Mouse (Mus musculus) kidney, embryonic 16.5 days (tissue): ENCODE measurements around the gene Ncs1. TPM values are rescaled to one million over a fixed set of nuclear protein-coding genes. Genes with fewer than 3 reads are reported as not detected.

Experiments used
- ATAC-seq: fragments of 200-750 bp; cut with Nextera tagmentation; 2 replicates; pipeline ENCODE4 v1.8.0; 2017; ENCODE audit warnings: moderate TSS enrichment; ENCODE audit not compliant: low FRiP score, low TSS enrichment
- H3K27ac ChIP-seq: fragments of 300-500 bp; sonication (generic); 2 replicates; pipeline ENCODE4 v1.5.1; 2014; ENCODE audit warnings: low read length
- H3K27me3 ChIP-seq: fragments of 300-500 bp; sonication (generic); 2 replicates; pipeline ENCODE4 v1.6.1; 2014; ENCODE audit warnings: low read length, control low read depth, mixed read lengths; ENCODE audit not compliant: insufficient read depth
- H3K36me3 ChIP-seq: fragments of 300-500 bp; sonication (generic); 2 replicates; pipeline ENCODE4 v1.6.1; 2014; ENCODE audit warnings: low read length, control low read depth, mixed read lengths; ENCODE audit not compliant: insufficient read depth
- H3K4me1 ChIP-seq: fragments of 300-500 bp; sonication (generic); 2 replicates; pipeline ENCODE4 v1.6.1; 2014; ENCODE audit warnings: low read length, control low read depth, mixed read lengths; ENCODE audit not compliant: insufficient read depth
- H3K4me2 ChIP-seq: fragments of 300-500 bp; sonication (generic); replicated peaks from 2 replicates; pipeline ENCODE4 v1.6.1; 2014; ENCODE audit warnings: low read depth, low read length
- H3K4me3 ChIP-seq: fragments of 300-500 bp; sonication (generic); 2 replicates; pipeline ENCODE4 v1.5.1; 2014; ENCODE audit warnings: mild to moderate bottlenecking, low read length
- H3K9ac ChIP-seq: fragments of 300-500 bp; sonication (generic); replicated peaks from 2 replicates; pipeline ENCODE4 v1.6.1; 2014; ENCODE audit warnings: low read length
- H3K9me3 ChIP-seq: fragments of 300-500 bp; sonication (generic); 2 replicates; pipeline ENCODE4 v1.6.1; 2016; ENCODE audit warnings: low read length, control low read depth
- WGBS: fragments of 180-500 bp; shearing (Covaris S2); extraction: QIAGEN DNeasy Blood & Tissue Kit; methylation state at CpG from one replicate; pipeline ENCODE4 v1.1.7; 2014; 5-methylcytosine and 5-hydroxymethylcytosine counted together
- polyA plus RNA-seq: library from polyadenylated mRNA; unstranded; fragments of >200 nt; fragmentation: Nextera tagmentation; extraction: Ambion mirVana; gene quantifications from 2 replicates; pipeline ENCODE4 v1.2.1, GENCODE M21; 2015

Ncs1 gene
- polyA plus RNA-seq, 1 experiment from 2014 or later, result 41.5 TPM

DNA sequence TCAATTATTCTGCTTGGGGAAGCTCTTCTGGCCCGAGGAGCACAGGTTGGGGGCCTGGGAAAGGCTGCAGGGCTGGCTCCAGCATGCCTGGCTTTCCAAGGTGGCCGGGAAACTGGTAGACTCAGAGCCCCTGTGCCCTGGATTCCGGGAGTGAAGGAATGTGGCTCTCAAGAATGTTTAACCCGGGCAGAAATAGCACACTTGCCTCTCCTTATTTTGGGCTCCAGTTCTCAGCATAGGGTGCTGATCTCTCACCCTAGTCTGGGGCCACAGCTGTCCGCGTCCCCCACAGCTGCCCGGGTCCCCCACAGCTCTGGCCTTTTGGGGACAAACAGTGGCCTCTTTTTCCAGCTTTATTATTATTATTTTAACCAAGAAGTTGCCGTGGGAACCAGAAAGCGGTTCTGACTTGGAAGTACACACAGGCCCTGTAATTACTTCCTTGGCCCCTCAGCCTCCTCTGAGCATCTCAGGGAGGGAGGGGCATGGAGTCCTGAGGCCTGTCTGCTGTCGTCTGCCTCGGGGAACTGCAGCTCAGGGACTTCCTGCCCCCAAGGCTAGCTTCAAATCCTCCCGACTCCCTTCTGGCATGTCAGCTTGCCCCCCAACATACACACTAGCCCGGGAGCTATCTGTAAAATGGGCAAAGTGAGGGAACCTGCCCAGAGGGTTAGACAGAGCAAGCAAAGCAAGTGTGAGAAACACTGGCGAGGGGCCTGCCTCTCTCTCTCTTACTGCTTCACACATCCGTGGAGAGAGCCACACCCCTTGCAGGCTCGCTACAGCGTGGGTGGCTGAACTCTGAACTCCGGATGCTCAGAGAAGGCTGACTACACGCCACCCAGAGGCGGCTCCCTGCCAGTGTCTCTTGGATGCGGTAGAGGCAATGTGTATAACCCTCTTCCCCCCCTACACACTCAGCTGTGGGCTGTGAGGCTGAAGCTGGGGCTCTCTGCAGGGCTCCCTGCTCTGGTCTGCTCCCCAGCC is 10.6 kb downstream of the Ncs1 start:
- H3K4me3 ChIP-seq, result no peak overlapping the region
- peak overlapping the region; percentile 45 for H3K9ac ChIP-seq
- H3K36me3 ChIP-seq, result no peaks in the 10 kb centered on the region
- peak; percentile 55 for ATAC-seq
- 13% methylated on average over 21 of the region's 21 CpGs for WGBS
- H3K4me1 ChIP-seq, result peaks cover 69% of the 10 kb centered on the region
- H3K27me3 ChIP-seq, result no peaks in the 10 kb centered on the region
- H3K4me2 ChIP-seq, result peak overlapping the region; percentile 34
- no peaks in the 10 kb centered on the region for H3K9me3 ChIP-seq
- H3K27ac ChIP-seq, result peak overlapping the region; percentile 93

DNA sequence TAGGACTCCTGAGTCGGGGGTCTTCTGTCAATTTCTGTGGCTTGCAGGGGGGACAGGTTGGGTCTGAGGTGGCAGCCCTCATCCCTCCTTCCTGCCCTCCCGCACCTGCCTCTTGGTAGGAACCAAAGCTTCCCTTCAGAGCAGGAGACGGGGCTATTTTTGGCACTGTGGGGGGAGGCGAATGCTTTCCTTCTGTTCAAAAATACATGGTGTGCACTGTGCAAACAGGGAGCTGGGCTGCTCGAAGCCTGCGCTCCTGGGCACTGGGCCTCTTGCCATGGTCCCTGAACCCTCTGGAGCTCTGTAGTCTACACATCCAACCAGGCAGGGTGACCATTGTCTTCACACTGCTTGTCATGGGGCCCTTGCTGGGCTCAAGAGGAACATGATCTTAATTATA is 11.5 kb downstream of the Ncs1 start:
- H3K4me3 ChIP-seq, result no peak overlapping the region
- peaks cover 69% of the 10 kb centered on the region for H3K4me1 ChIP-seq
- 54% methylated on average over 6 of the region's 6 CpGs for WGBS
- H3K27me3 ChIP-seq, result no peaks in the 10 kb centered on the region
- no peaks in the 10 kb centered on the region for H3K9me3 ChIP-seq
- 0 out of 2 replicates have a peak overlapping the region, but pooled peaks have one; percentile 13 for H3K9ac ChIP-seq
- H3K36me3 ChIP-seq, result no peaks in the 10 kb centered on the region
- H3K27ac ChIP-seq, result peak overlapping the region; percentile 93
- H3K4me2 ChIP-seq, result no peak overlapping the region
- ATAC-seq, result no peak

DNA sequence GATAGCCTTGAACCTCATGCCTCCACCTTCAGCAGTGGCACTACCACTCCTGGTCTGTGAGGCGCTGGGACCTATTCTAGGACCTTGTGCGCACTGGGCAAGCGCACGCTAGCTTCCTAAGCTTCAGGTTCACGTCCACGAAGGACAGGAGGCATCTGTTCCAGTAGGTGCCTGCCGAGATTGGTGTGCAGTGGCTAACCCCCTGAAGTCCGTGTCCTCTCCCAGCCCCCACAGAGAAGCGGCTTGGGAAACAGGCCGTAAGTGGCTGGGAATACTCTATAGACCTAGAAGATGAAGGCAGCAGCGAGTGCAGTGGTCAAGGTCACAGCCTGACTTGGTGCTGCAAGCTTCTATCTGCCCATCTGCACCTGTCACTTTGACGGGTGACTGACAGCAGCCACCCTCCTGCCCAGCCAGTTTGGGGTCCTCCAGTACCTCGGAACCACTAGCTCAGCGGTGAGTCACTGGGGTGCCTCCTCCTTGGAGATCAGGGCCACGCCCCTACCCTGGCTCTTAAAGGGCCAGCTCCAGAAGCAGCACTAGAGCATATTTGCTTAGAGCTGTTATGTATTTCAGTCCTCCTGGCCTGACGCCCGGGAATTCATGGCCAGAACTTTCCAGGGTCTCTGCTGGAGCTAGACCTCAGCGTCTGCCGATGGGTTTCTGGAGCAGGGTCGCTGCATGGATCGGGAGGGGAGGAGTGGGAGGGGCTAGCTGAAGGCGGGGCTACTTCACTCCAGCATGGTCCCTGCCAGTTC is 13.2 kb downstream of the Ncs1 start:
- Histone ChIP-seq H3K27ac (peak overlapping the region; percentile 83), H3K36me3 (no peaks in the 10 kb centered on the region), H3K4me2 (peak overlapping the region; percentile 89), H3K4me3 (peak overlapping the region; percentile 58), H3K4me1 (peaks cover 75% of the 10 kb centered on the region), H3K9ac (peak overlapping the region; percentile 64), H3K9me3 (no peaks in the 10 kb centered on the region), H3K27me3 (no peaks in the 10 kb centered on the region)
- peak; percentile 64 for ATAC-seq
- WGBS, result 12% methylated on average over 22 of the region's 22 CpGs

DNA sequence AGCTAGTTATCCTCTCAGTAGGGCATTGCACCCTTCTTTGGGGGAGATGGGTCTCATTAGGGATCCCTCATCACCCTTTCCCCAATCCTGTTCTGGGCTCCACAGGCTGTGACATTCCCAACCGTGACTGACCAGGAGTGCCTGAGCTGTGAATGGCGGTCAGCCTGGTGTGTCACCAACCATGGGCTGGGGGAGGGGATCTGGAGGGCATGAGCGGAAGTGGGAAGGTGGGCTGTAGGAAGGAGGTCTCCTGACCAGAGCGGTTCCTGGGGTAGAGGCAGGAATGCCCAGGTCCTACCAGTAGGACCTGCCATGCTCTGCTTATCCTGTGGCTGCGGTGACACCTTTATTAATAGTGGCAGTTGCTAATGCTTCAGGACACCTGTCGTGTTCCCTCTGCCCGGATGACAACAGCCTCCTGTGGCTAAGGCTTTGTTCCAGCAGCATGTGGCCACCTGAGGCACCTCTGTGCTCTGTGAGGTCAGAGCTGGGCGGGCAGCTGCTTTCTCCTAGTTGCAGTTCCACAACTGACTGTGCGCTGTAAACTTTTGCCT is 13.8 kb downstream of the Ncs1 start:
- no peaks in the 10 kb centered on the region for H3K9me3 ChIP-seq
- no peaks in the 10 kb centered on the region for H3K36me3 ChIP-seq
- H3K27me3 ChIP-seq, result no peaks in the 10 kb centered on the region
- H3K4me1 ChIP-seq, result peaks cover 75% of the 10 kb centered on the region
- peak overlapping the region; percentile 58 for H3K4me3 ChIP-seq
- H3K4me2 ChIP-seq, result peak overlapping the region; percentile 89
- H3K9ac ChIP-seq, result peak overlapping the region; percentile 64; the same call in 1 of the 2 replicates
- H3K27ac ChIP-seq, result peak overlapping the region; percentile 83
- ATAC-seq, result peak; percentile 27
- 24% methylated on average over 9 of the region's 9 CpGs for WGBS

DNA sequence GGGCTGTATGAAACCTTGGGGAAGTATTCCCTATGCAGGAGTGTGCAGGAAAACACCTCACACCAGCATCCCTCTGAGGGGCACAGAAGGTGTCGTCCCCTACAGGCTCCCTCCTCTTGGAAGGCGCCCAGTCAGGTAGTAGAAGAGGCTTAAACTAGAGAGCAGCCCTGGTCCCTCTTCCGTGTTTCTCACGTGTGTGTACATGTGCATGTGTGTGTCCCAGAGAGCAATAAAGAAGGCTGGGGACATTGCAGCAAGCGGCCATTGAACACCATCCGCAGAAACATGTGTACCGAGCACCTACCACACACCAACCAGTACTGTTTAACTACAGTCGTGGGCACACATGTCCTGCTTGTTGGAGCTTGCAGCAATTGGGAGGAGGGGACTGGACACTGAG is 14.9 kb downstream of the Ncs1 start:
- Histone ChIP-seq H3K9ac (no peak overlapping the region), H3K4me2 (no peak overlapping the region), H3K36me3 (no peaks in the 10 kb centered on the region), H3K27ac (peak overlapping the region; percentile 2; the same call in 1 of the 2 replicates), H3K27me3 (no peaks in the 10 kb centered on the region), H3K9me3 (no peaks in the 10 kb centered on the region), H3K4me1 (peaks cover 76% of the 10 kb centered on the region), H3K4me3 (no peak overlapping the region)
- no peak for ATAC-seq
- WGBS, result 75% methylated on average over 8 of the region's 8 CpGs

DNA sequence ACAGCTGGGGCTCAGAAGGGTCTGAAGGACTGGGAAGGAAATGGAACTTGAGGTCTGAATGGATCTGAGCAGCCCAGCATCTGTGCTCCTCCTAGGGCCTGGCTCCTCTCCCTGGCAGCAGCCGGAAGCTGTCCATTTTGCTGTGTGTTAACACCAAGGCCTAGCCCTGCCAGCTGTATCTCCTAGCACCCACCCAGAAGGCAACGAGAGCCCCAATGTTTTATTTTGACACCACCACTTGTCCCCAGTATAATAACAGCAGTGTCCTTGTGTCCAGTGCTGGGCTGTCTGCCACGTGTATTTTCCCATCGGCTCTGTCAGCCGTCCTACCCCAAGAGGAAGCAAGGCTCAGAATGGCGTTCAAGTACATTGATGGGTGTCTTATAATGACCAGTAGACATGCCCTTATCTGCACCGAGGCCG is 17.4 kb downstream of the Ncs1 start:
- Histone ChIP-seq H3K36me3 (no peaks in the 10 kb centered on the region), H3K9me3 (no peaks in the 10 kb centered on the region), H3K27me3 (no peaks in the 10 kb centered on the region), H3K9ac (0 out of 2 replicates have a peak overlapping the region, but pooled peaks have one; percentile 4), H3K4me1 (peaks cover 75% of the 10 kb centered on the region), H3K4me2 (no peak overlapping the region), H3K4me3 (no peak overlapping the region), H3K27ac (peak overlapping the region; percentile 75)
- ATAC-seq, result no peak
- 64% methylated on average over 8 of the region's 8 CpGs for WGBS

DNA sequence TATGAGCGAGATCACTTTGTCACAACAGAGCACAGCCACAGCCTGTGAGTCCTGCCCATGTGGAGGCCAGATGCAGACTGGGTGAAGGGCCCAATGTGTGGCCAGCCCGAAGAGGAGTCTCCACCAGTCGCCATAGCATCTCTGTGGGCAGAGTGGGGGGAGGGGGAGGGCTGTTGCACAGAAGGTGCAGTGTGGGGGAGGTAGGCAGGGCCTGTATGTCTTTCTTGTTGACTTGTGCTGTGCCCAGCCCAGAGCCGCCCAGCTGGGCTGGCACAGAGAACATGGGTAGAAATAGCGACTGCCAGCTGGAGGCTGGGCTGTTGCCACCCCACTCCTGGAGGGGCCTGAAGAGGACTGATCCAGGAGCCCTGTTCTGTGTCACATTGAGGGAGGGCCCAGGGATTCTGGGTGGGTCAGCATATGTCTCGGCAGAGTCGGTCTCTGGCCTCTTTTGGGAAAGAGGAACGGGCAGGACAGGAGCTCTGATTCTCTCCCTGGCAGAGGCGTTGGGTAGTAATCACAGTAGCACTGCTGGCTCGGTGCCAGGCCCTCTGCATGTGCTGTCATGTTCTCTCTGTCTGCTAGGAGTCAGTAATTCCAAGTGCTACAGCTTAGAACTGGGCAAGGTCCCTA is 18.2 kb downstream of the Ncs1 start:
- H3K9ac ChIP-seq, result peak overlapping the region; percentile 44
- WGBS, result 35% methylated on average over 10 of the region's 10 CpGs
- H3K9me3 ChIP-seq, result no peaks in the 10 kb centered on the region
- H3K36me3 ChIP-seq, result no peaks in the 10 kb centered on the region
- no peak for ATAC-seq
- no peak overlapping the region for H3K4me3 ChIP-seq
- peak overlapping the region; percentile 75 for H3K27ac ChIP-seq
- 0 out of 2 replicates have a peak overlapping the region, but pooled peaks have one; percentile 4 for H3K4me2 ChIP-seq
- H3K4me1 ChIP-seq, result peaks cover 75% of the 10 kb centered on the region
- H3K27me3 ChIP-seq, result no peaks in the 10 kb centered on the region

DNA sequence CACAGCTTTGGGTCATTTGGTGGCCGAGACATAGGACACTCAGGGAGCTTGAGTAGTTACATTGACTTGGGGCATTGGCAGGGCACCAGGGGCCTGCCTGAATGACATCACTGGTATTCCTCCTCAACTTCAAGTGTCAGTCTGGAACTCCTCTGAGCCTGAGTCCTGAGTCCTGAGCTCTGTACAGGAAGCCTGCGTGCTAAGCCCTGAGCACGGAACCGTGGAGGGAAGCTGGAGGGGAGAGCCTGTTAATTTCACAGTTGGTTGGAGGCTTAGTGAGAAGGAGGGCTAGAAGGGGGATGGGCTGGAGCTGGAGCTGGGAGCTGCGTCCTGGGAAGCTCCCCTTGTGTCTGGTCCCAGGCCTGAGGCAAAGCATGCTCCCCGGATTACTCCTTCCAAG is 21.8 kb downstream of the Ncs1 start:
- Histone ChIP-seq H3K4me3 (no peak overlapping the region), H3K36me3 (0 out of 2 replicates have a peak, but pooled peaks cover 4% of the 10 kb centered on the region), H3K27me3 (no peaks in the 10 kb centered on the region), H3K4me1 (peaks cover 69% of the 10 kb centered on the region), H3K4me2 (peak overlapping the region; percentile 30), H3K9ac (peak overlapping the region; percentile 20; the same call in 1 of the 2 replicates), H3K27ac (peak overlapping the region; percentile 95), H3K9me3 (no peaks in the 10 kb centered on the region)
- peak; percentile 90 for ATAC-seq
- 35% methylated on average over 6 of the region's 6 CpGs for WGBS

DNA sequence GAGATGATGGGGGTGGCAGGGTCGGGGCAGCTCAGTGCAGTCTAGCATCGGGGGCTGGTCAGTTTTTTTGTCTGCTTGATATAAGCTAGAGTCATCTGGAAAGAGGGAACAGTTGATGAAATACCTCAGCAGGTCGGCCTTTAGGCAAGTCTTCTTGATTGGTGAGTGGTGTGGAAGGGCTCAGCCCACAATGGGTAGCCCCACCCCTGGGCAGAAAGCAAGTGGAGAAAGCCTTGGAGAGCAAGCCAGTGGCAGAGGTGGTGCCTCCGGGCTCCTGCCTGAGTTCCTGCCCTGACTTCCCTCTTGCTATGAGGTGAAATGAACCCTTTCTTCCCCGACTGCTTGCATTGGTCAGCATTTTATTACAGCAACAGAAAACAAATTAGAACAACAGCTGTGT is 23.0 kb downstream of the Ncs1 start:
- peak; percentile 40 for ATAC-seq
- Histone ChIP-seq H3K27me3 (no peaks in the 10 kb centered on the region), H3K9me3 (no peaks in the 10 kb centered on the region), H3K27ac (peak overlapping the region; percentile 95), H3K4me3 (no peak overlapping the region), H3K4me2 (peak overlapping the region; percentile 30), H3K36me3 (0 out of 2 replicates have a peak, but pooled peaks cover 4% of the 10 kb centered on the region), H3K9ac (peak overlapping the region; percentile 36; the same call in 1 of the 2 replicates), H3K4me1 (peaks cover 57% of the 10 kb centered on the region)
- 37% methylated on average over 5 of the region's 5 CpGs for WGBS
